In the genomic region with DNA sequence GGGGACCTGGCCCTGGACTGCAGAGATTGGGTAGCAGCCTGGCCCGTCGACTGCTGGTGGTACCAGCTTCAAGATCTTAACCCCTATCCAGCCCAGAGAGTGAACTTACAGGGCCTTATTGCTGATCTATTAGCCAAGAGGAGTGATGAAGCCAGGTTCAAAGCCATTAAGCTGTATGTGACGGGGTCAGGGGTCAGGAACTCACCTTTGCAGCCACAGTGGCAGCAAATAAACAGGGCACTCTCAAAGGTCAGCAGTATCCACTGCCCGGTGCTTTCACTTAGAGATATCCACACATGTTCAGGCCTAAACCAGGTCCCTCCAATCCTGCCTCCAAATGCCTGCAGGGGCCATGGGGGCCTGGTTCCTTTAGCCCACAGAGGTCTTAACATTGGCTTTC, we compare ENCODE assay signal across 27 mouse cellular contexts. TPM values are rescaled to one million over a fixed set of nuclear protein-coding genes. Genes with fewer than 3 reads are reported as not detected.
DNase-seq lines count a peak whose midpoint lies in the region; ATAC-seq and TF ChIP-seq lines count a peak whose summit lies in the region.
"Had no signal": no experiment of that assay in that cellular context is flagged by ENCODE, and none has a peak within 500 bp of the region (broad histone marks: within the 10 kb centered on the region; RNA-seq: fewer than 3 reads in every experiment).

No protein-coding gene starts in this region.

- 26% methylated on average over 4 of the region's 4 CpGs for WGBS in liver, adult 2 months
- 49% methylated on average over 4 of the region's 4 CpGs for WGBS in liver, embryonic 12.5 days (ENCODE audit: insufficient replicate concordance)
- WGBS in heart, embryonic 12.5 days = 62% methylated on average over 4 of the region's 4 CpGs

- no peak overlapping the region for H3K4me3 ChIP-seq in layer of hippocampus, adult 2 months
- no peak overlapping the region for H3K4me3 ChIP-seq in liver, adult 2 months (ENCODE audit: insufficient read depth, low read depth, low read length)
- H3K4me3 ChIP-seq in liver, embryonic 12.5 days = no peak overlapping the region
- H3K4me3 ChIP-seq in cortical plate, adult 2 months (ENCODE audit: insufficient read depth, low read length) = no peak overlapping the region
- no peak overlapping the region for H3K4me3 ChIP-seq in heart, embryonic 12.5 days
- H3K4me3 ChIP-seq: embryonic facial prominence, embryonic 12.5 days; embryonic facial prominence, embryonic 15.5 days; gastrocnemius, adult 2 months; heart, embryonic 13.5 days had no signal

- H3K4me1 ChIP-seq in liver, adult 2 months (ENCODE audit: control insufficient read depth, insufficient read depth, low read length) = peaks cover 9% of the 10 kb centered on the region; the same call in 1 of the 2 replicates
- H3K4me1 ChIP-seq in liver, embryonic 12.5 days = peaks cover 14% of the 10 kb centered on the region; the same call in 1 of the 2 replicates
- peaks cover 8% of the 10 kb centered on the region; the same call in 1 of the 2 replicates for H3K4me1 ChIP-seq in cortical plate, adult 2 months (ENCODE audit: control insufficient read depth, insufficient read depth, low read length)
- H3K4me1 ChIP-seq in heart, embryonic 12.5 days (replicated peaks) = peaks cover 10% of the 10 kb centered on the region

- H3K27me3 ChIP-seq in liver, adult 2 months (ENCODE audit: control insufficient read depth, insufficient read depth, low read length) = no peaks in the 10 kb centered on the region
- H3K27me3 ChIP-seq in liver, embryonic 12.5 days (replicated peaks) = peaks cover 62% of the 10 kb centered on the region
- peaks cover 50% of the 10 kb centered on the region for H3K27me3 ChIP-seq in heart, embryonic 12.5 days (replicated peaks)
- H3K27me3 ChIP-seq: embryonic facial prominence, embryonic 12.5 days; embryonic facial prominence, embryonic 15.5 days had no signal

- peak overlapping the region; percentile 74 for H3K27ac ChIP-seq in layer of hippocampus, adult 2 months
- peak overlapping the region; percentile 34 for H3K27ac ChIP-seq in liver, adult 2 months (replicated peaks; ENCODE audit: insufficient read depth, low read depth, low read length)
- H3K27ac ChIP-seq in liver, embryonic 12.5 days = no peak overlapping the region
- H3K27ac ChIP-seq in cortical plate, adult 2 months (ENCODE audit: insufficient read depth, low read length) = peak overlapping the region; percentile 19
- no peak overlapping the region for H3K27ac ChIP-seq in heart, embryonic 12.5 days (ENCODE audit: poor library complexity, severe bottlenecking)
- H3K27ac ChIP-seq: embryonic facial prominence, embryonic 12.5 days; embryonic facial prominence, embryonic 15.5 days; gastrocnemius, adult 2 months; heart, embryonic 13.5 days; hindbrain, embryonic 14.5 days; hindbrain, postnatal 0 days had no signal

- no peak overlapping the region for H3K4me2 ChIP-seq in liver, embryonic 12.5 days
- H3K4me2 ChIP-seq in heart, embryonic 12.5 days = no peak overlapping the region
- H3K4me2 ChIP-seq: embryonic facial prominence, embryonic 12.5 days; embryonic facial prominence, embryonic 15.5 days; heart, embryonic 13.5 days; hindbrain, embryonic 14.5 days had no signal

- TF ChIP-seq CTCF in layer of hippocampus, adult 2 months (conservative IDR thresholded peaks at IDR 0.05) = no peak
- TF ChIP-seq CTCF in liver, adult 2 months (IDR thresholded peaks at IDR 0.05; ENCODE audit: low read depth, low read length) = no peak
- TF ChIP-seq CTCF in cortical plate, adult 2 months (IDR thresholded peaks at IDR 0.05; ENCODE audit: extremely low read depth, insufficient read depth, low read length) = no peak

- no peaks in the 10 kb centered on the region for H3K36me3 ChIP-seq in liver, adult 2 months (ENCODE audit: control insufficient read depth, insufficient read depth, low read length)
- no peaks in the 10 kb centered on the region for H3K36me3 ChIP-seq in liver, embryonic 12.5 days
- H3K36me3 ChIP-seq in heart, embryonic 12.5 days = no peaks in the 10 kb centered on the region
- H3K36me3 ChIP-seq: embryonic facial prominence, embryonic 12.5 days; embryonic facial prominence, embryonic 15.5 days; G1E; heart, embryonic 13.5 days had no signal

- ATAC-seq in liver, embryonic 12.5 days = no peak
- no peak for ATAC-seq in heart, embryonic 12.5 days (ENCODE audit: insufficient number of reproducible peaks, low FRiP score)
- ATAC-seq: forebrain, embryonic 14.5 days; forebrain, postnatal 0 days; hindbrain, postnatal 0 days; Patski had no signal

- no peak for DNase-seq in layer of hippocampus, adult 2 months (ENCODE audit: low spot score in 2 of 2)
- DNase-seq in layer of hippocampus, adult 8-10 months (ENCODE audit: low spot score in 2 of 2) = no peak
- DNase-seq in liver, adult 2 months (ENCODE audit: extremely low read depth, low read depth, low spot score) = peak; percentile 85
- DNase-seq in natural killer cell, adult 2 months (ENCODE audit: low spot score in 2 of 2) = no peak
- DNase-seq: adrenal gland, postnatal 10 days; adrenal gland, postnatal 36 days; B cell, adult 2 months; cerebellum, adult 11 months; cerebellum, postnatal 14 days; forebrain, postnatal 0 days; gastrocnemius, adult 2 months; gastrocnemius, postnatal 25 days; heart, adult 18-20 months; heart, postnatal 14 days; heart, postnatal 4 days had no signal

- H3K9ac ChIP-seq in liver, adult 2 months (ENCODE audit: low read depth, low read length) = no peak overlapping the region
- no peak overlapping the region for H3K9ac ChIP-seq in liver, embryonic 12.5 days
- no peak overlapping the region for H3K9ac ChIP-seq in heart, embryonic 12.5 days
- H3K9ac ChIP-seq: embryonic facial prominence, embryonic 12.5 days; embryonic facial prominence, embryonic 15.5 days; forebrain, postnatal 0 days; heart, embryonic 13.5 days; hindbrain, embryonic 14.5 days had no signal

- H3K9me3 ChIP-seq in liver, embryonic 12.5 days (replicated peaks) = no peaks in the 10 kb centered on the region
- no peaks in the 10 kb centered on the region for H3K9me3 ChIP-seq in heart, embryonic 12.5 days (replicated peaks)
- H3K9me3 ChIP-seq: embryonic facial prominence, embryonic 12.5 days; embryonic facial prominence, embryonic 15.5 days; G1E; heart, embryonic 13.5 days had no signal

- TF ChIP-seq POLR2A in liver, adult 2 months (IDR thresholded peaks at IDR 0.05; ENCODE audit: extremely low read depth, insufficient read depth, low read length) = no peak
- TF ChIP-seq POLR2A in cortical plate, adult 2 months (IDR thresholded peaks at IDR 0.05; ENCODE audit: extremely low read depth, insufficient read depth, low read length) = no peak

- no peaks in the 10 kb centered on the region for H3K79me2 ChIP-seq in liver, adult 2 months (ENCODE audit: control insufficient read depth, insufficient read depth, low read length)

RNA-seq across cellular contexts. Expression of a gene that starts 41.0 kb away (rescaled TPM):
- total RNA-seq in layer of hippocampus, adult 2 months (2021) = 10 to 100 TPM; 91.1 to 92.0 TPM
- total RNA-seq in layer of hippocampus, adult 8-10 months (2022) = 100 to 1,000 TPM in 1 of 4 experiments, 10 to 100 TPM in 3; 85.1 to 110 (median 94.9) TPM
- 0.07 TPM in 1 of 2 replicates, not detected in the other for total RNA-seq in liver, adult 2 months (2014; rRNA removed)
- polyA plus RNA-seq in liver, adult 2 months (2012; rRNA removed) = 0.01 and 0.04 TPM in 2 replicates
- polyA plus RNA-seq in liver, embryonic 12.5 days (2016; fragmentation: Nextera tagmentation; extraction: Ambion mirVana) = 0.24 TPM in 1 of 2 replicates, not detected in the other
- 66.4 and 70.6 TPM in 2 replicates for polyA plus RNA-seq in cortical plate, adult 2 months (2012; rRNA removed)
- polyA plus RNA-seq in heart, embryonic 12.5 days (2016; fragmentation: Nextera tagmentation; extraction: Ambion mirVana) = 0.09 and 0.38 TPM in 2 replicates
- total RNA-seq: heart, postnatal 4 days had no signal

RNA-seq across cellular contexts. Expression of a gene that starts 51.3 kb away (rescaled TPM):
- 10 to 100 TPM; 23.1 to 24.2 TPM for total RNA-seq in layer of hippocampus, adult 2 months (2021)
- 10 to 100 TPM; 18.2 to 25.4 (median 21.9) TPM for total RNA-seq in layer of hippocampus, adult 8-10 months (2022)
- total RNA-seq in liver, adult 2 months (2014; rRNA removed) = 3.7 and 4.5 TPM in 2 replicates
- polyA plus RNA-seq in liver, adult 2 months (2012; rRNA removed) = 11.2 and 13.0 TPM in 2 replicates
- polyA plus RNA-seq in liver, embryonic 12.5 days (2016; fragmentation: Nextera tagmentation; extraction: Ambion mirVana) = 10.3 TPM in 2 replicates
- 17.8 and 19.5 TPM in 2 replicates for polyA plus RNA-seq in cortical plate, adult 2 months (2012; rRNA removed)
- polyA plus RNA-seq in heart, embryonic 12.5 days (2016; fragmentation: Nextera tagmentation; extraction: Ambion mirVana) = 15.3 and 15.9 TPM in 2 replicates

RNA-seq across cellular contexts. Expression of a gene that starts 51.6 kb away (rescaled TPM):
- 10 to 100 TPM; 41.8 to 43.0 TPM for total RNA-seq in layer of hippocampus, adult 2 months (2021)
- 10 to 100 TPM; 34.4 to 46.8 (median 42.3) TPM for total RNA-seq in layer of hippocampus, adult 8-10 months (2022)
- 13.5 and 13.6 TPM in 2 replicates for total RNA-seq in liver, adult 2 months (2014; rRNA removed)
- polyA plus RNA-seq in liver, adult 2 months (2012; rRNA removed) = 13.0 and 19.5 TPM in 2 replicates
- polyA plus RNA-seq in liver, embryonic 12.5 days (2016; fragmentation: Nextera tagmentation; extraction: Ambion mirVana) = 33.4 and 34.0 TPM in 2 replicates
- 64.5 and 68.2 TPM in 2 replicates for polyA plus RNA-seq in cortical plate, adult 2 months (2012; rRNA removed)
- polyA plus RNA-seq in heart, embryonic 12.5 days (2016; fragmentation: Nextera tagmentation; extraction: Ambion mirVana) = 45.7 and 46.2 TPM in 2 replicates

RNA-seq across cellular contexts. Expression of a gene that starts 54.8 kb away (rescaled TPM):
- 10 to 100 TPM; 24.7 to 30.7 TPM for total RNA-seq in layer of hippocampus, adult 2 months (2021)
- total RNA-seq in layer of hippocampus, adult 8-10 months (2022) = 10 to 100 TPM; 15.1 to 33.7 (median 22.6) TPM
- total RNA-seq in liver, adult 2 months (2014; rRNA removed) = not detected in 2 replicates
- polyA plus RNA-seq in liver, adult 2 months (2012; rRNA removed) = not detected in 2 replicates
- polyA plus RNA-seq in liver, embryonic 12.5 days (2016; fragmentation: Nextera tagmentation; extraction: Ambion mirVana) = 0.12 TPM in 1 of 2 replicates, not detected in the other
- 25.9 and 28.2 TPM in 2 replicates for polyA plus RNA-seq in cortical plate, adult 2 months (2012; rRNA removed)
- polyA plus RNA-seq in heart, embryonic 12.5 days (2016; fragmentation: Nextera tagmentation; extraction: Ambion mirVana) = 0.70 TPM in 1 of 2 replicates, not detected in the other
- total RNA-seq: adrenal gland, adult 18-20 months; adrenal gland, postnatal 36 days; G1E; gastrocnemius, adult 2 months; gastrocnemius, postnatal 25 days; heart, postnatal 14 days; heart, postnatal 4 days had no signal
- polyA plus RNA-seq: G1E, Patski had no signal

Comparison
In these comparisons a context has a peak if more than half of its experiments do, and no peak if none do; other contexts are left out.
1. H3K27ac ChIP-seq: peak in layer of hippocampus, adult 2 months (single experiment), liver, adult 2 months (single experiment) and cortical plate, adult 2 months (single experiment); none in liver, embryonic 12.5 days (single experiment) and heart, embryonic 12.5 days (single experiment).
2. RNA of a gene that starts 41.0 kb away (polyA plus RNA-seq): 66.4 to 70.6 TPM in cortical plate, adult 2 months; 0.09 to 0.38 TPM in heart, embryonic 12.5 days, 0.24 TPM in liver, embryonic 12.5 days and 0.01 to 0.04 TPM in liver, adult 2 months; every median in the first group is over 10 times any median in the second.